Mouse (Mus musculus) G1E (cell line): ENCODE data around the gene Stk39. TPM values are rescaled to one million over a fixed set of nuclear protein-coding genes. Genes with fewer than 3 reads are reported as not detected.

Experiments
- ATAC-seq: 2 replicates; pipeline ENCODE4 v1.8.0; 2016; ENCODE audit warnings: mild to moderate bottlenecking; ENCODE audit not compliant: insufficient number of reproducible peaks, poor library complexity, low FRiP score, severe bottlenecking; ENCODE audit errors: extremely low read depth
- DNase-seq: peaks from one replicate; pipeline ENCODE4 v3.0.0; 2012; ENCODE audit warnings: low spot score
- H3K27me3 ChIP-seq: 2 replicates; pipeline ENCODE4 v1.6.1; 2012; ENCODE audit warnings: mild to moderate bottlenecking, low read length, inconsistent platforms; ENCODE audit not compliant: insufficient read depth
- H3K36me3 ChIP-seq: replicated peaks from 2 replicates; pipeline ENCODE3; 2012; ENCODE audit warnings: mild to moderate bottlenecking, inconsistent platforms
- H3K4me1 ChIP-seq: 2 replicates; pipeline ENCODE4 v1.6.1; 2012; ENCODE audit warnings: low read depth, low read length, inconsistent platforms, mixed read lengths; ENCODE audit not compliant: insufficient read depth
- H3K4me3 ChIP-seq: 2 replicates; pipeline ENCODE4 v1.5.1; 2012; ENCODE audit warnings: low read depth, mild to moderate bottlenecking, inconsistent platforms, low read length, moderate library complexity, mixed read lengths
- H3K9me3 ChIP-seq: replicated peaks from 2 replicates; pipeline ENCODE4 v1.6.1; 2012; ENCODE audit warnings: inconsistent platforms
- CTCF ChIP-seq: IDR thresholded peaks from 2 replicates; pipeline ENCODE4 v1.5.1; 2012; ENCODE audit warnings: low read depth, low read length, inconsistent platforms, mixed read lengths
- GATA1 ChIP-seq: IDR thresholded peaks from 2 replicates; pipeline ENCODE4 v1.6.1; 2012; ENCODE audit warnings: borderline replicate concordance, low read length, inconsistent platforms, mixed read lengths
- GATA2 ChIP-seq: IDR thresholded peaks from 2 replicates; pipeline ENCODE4 v1.6.1; 2012; ENCODE audit warnings: low read depth, low read length, inconsistent platforms, borderline replicate concordance
- POLR2AphosphoS5 ChIP-seq: IDR thresholded peaks from 2 replicates; pipeline ENCODE4 v1.6.1; 2012; ENCODE audit warnings: low read depth, low read length, inconsistent platforms; ENCODE audit not compliant: insufficient replicate concordance
- TAL1 ChIP-seq: conservative IDR thresholded peaks from 2 replicates; pipeline ENCODE4 v1.6.1; 2012; ENCODE audit warnings: low read depth, low read length, inconsistent platforms, mixed read lengths
- polyA plus RNA-seq: library from polyadenylated mRNA; stranded (reverse); fragments of >175 nt; gene quantifications from 2 replicates; pipeline ENCODE4 v1.2.3, GENCODE M21; 2012
- total RNA-seq, 2 experiments: library from RNA; stranded (forward) in 1 of 2; stranded (reverse) in 1 of 2; fragments of 200-1000 nt in 1 of 2; fragments of >200 nt in 1 of 2; fragmentation: Nextera tagmentation in 1 of 2; gene quantifications; 2 replicates each; pipeline ENCODE4 v1.2.3; 2014 to 2017

Stk39 gene
- total and polyA plus RNA-seq, 3 experiments, result 0.11 TPM; not detected in 2

DNA sequence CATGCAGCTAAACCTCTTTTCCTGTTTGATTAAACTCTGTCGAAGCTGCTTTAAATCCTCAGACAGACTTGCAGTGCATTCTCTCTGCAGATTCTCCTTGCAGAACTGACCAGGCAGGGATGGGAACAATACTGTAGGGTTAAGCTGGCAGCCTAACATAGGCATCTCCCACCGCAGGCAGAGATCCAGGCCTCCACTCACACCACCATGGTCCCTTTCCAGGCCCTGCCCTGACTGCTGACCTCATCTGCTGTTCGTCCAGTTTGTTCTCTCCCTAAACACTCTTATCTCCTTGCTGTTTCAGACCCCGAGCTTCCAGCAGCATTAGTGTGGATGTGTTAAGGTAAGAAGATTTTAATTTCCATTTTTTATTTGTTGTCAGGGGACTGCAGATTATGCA, 182.1 kb downstream of the Stk39 start:
- Histone ChIP-seq H3K4me3 (no peak overlapping the region), H3K9me3 (peaks cover 56% of the 10 kb centered on the region), H3K27me3 (no peaks in the 10 kb centered on the region), H3K36me3 (no peaks in the 10 kb centered on the region), H3K4me1 (no peaks in the 10 kb centered on the region)
- ATAC-seq (no peak), DNase-seq (no peak)
- no peak for TF ChIP-seq CTCF

DNA sequence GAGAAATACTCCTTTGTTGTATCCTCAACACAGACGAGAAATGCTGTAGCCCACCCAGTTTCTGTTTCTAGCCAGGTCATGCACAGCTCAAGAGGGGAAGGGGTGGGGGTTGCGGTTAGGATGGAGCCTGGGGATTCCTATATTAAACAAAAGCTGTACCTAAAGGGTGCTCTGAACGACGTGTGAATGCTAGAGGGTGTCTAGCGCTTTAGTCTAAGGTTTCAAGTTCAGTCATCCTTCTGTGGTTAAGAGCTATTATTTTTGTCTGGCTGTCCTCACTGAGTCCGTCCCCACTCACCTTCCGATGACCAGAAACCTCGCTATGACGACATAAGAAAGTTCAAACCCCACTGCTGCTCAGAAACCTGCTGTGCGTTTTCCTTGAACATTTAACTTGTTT, 182.9 kb downstream of the Stk39 start:
- H3K4me3 ChIP-seq, result no peak overlapping the region
- no peaks in the 10 kb centered on the region for H3K36me3 ChIP-seq
- DNase-seq (no peak), ATAC-seq (no peak)
- peaks cover 58% of the 10 kb centered on the region for H3K9me3 ChIP-seq
- no peaks in the 10 kb centered on the region for H3K4me1 ChIP-seq
- no peak for TF ChIP-seq GATA2
- no peak for TF ChIP-seq POLR2AphosphoS5
- no peak for TF ChIP-seq TAL1
- TF ChIP-seq GATA1, result no peak
- no peak for TF ChIP-seq CTCF
- no peaks in the 10 kb centered on the region for H3K27me3 ChIP-seq

DNA sequence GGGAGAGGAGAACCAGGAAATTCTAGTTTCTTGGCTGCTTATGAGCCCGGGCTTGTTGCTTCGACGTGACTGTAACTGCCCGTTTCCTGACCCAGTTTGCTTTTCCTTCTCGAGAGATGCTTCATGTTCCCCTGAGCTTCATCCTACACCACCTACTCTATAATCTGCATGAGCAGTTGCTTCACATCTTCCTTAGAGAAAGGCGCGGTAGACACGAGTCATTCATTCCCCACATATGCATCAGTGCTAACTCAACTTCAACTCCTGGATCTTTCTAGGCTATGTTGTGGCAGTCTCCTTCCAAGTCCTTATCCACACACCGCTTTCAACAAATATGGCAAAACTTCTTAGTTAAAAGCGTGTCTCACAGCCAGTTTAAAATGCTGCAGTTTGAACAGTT, 184.0 kb downstream of the Stk39 start:
- H3K9me3 ChIP-seq, result peaks cover 52% of the 10 kb centered on the region
- no peaks in the 10 kb centered on the region for H3K4me1 ChIP-seq

DNA sequence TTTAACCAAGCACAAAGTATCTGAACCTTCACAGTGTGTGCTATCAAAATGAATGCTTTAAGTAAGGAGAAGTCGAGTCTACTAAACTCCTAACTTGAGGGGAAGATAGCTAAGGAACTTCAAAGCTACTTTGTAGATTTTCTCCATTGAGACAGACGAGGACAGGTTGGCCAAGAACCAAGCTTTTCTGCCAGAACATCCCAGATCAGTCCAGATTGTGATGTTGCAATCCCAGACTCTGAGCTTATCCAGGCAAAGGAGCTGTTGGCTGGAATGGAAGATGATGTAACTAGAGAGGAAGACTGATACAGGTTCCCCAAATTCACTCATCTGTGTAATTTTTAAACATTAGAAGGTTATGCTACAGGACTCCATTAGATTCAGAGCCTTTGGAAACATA, 187.7 kb downstream of the Stk39 start:
- ATAC-seq (no peak), DNase-seq (no peak)
- no peak overlapping the region for H3K4me3 ChIP-seq
- peaks cover 46% of the 10 kb centered on the region for H3K9me3 ChIP-seq
- H3K27me3 ChIP-seq, result no peaks in the 10 kb centered on the region
- TF ChIP-seq TAL1 (no peak), POLR2AphosphoS5 (no peak), GATA2 (no peak), CTCF (no peak)
- H3K4me1 ChIP-seq, result no peaks in the 10 kb centered on the region
- H3K36me3 ChIP-seq, result no peaks in the 10 kb centered on the region

More for the DNA sequence above, 184.0 kb downstream of the Stk39 start:
- DNase-seq (no peak), ATAC-seq (no peak)
- Histone ChIP-seq H3K36me3 (no peaks in the 10 kb centered on the region), H3K27me3 (no peaks in the 10 kb centered on the region), H3K4me3 (no peak overlapping the region)
- TF ChIP-seq POLR2AphosphoS5, result no peak
- TF ChIP-seq TAL1, result no peak
- no peak for TF ChIP-seq CTCF
- TF ChIP-seq GATA1, result no peak
- TF ChIP-seq GATA2, result no peak

DNA sequence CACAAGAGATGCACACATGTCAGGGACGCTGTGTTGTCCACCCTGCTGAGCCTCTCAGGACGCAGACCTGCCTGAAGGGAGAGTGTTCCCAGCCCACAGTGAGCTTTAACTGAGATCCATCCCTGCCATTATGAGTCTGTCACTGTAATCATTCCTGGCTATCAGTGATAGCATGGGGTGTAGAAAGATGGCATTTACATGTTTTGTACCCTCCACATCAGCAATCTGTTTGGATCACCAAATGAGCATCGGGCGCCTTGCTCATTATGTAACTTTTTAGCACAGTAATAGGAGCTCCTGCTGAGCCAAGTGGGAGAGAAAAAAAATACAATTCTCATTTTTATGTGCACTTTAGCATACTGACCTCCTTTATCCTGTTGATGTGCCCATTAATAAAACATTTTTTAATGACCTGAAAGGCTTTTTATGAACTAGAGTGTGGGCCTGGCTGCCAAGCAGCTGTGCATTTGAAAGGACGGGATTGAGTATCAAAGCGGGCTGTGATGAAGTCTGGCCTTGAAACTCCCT, 189.0 kb downstream of the Stk39 start:
- H3K4me3 ChIP-seq, result no peak overlapping the region
- no peaks in the 10 kb centered on the region for H3K36me3 ChIP-seq
- TF ChIP-seq GATA1, result no peak
- TF ChIP-seq GATA2, result no peak
- TF ChIP-seq POLR2AphosphoS5, result no peak
- no peak for TF ChIP-seq CTCF
- no peak for TF ChIP-seq TAL1
- no peaks in the 10 kb centered on the region for H3K27me3 ChIP-seq
- peaks cover 35% of the 10 kb centered on the region for H3K9me3 ChIP-seq
- DNase-seq (no peak), ATAC-seq (no peak)
- H3K4me1 ChIP-seq, result no peaks in the 10 kb centered on the region

DNA sequence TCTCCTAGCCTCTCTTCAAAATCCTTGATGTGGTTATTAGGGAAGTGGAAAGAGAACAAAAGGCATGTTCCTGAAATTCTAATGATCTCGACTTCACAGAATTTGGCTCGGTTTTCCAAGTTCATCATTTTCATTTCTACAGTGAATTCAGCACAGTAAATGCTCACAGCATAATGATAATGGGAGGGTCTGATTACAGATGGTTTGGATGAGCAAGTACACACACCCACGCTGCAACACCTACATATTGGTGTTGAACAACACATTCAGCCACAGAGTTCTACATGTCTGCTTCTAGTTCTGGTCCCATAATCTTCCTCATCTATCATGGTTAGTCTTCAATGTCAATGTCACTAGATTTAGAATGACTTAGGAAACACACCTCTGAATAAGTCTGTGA, 190.5 kb downstream of the Stk39 start:
- no peak for DNase-seq
- H3K4me3 ChIP-seq, result no peak overlapping the region
- peaks cover 33% of the 10 kb centered on the region for H3K9me3 ChIP-seq
- no peaks in the 10 kb centered on the region for H3K36me3 ChIP-seq
- H3K27me3 ChIP-seq, result no peaks in the 10 kb centered on the region
- no peak for ATAC-seq
- TF ChIP-seq POLR2AphosphoS5, result no peak
- no peak for TF ChIP-seq CTCF
- TF ChIP-seq GATA1, result no peak
- no peak for TF ChIP-seq GATA2
- no peak for TF ChIP-seq TAL1
- no peaks in the 10 kb centered on the region for H3K4me1 ChIP-seq

DNA sequence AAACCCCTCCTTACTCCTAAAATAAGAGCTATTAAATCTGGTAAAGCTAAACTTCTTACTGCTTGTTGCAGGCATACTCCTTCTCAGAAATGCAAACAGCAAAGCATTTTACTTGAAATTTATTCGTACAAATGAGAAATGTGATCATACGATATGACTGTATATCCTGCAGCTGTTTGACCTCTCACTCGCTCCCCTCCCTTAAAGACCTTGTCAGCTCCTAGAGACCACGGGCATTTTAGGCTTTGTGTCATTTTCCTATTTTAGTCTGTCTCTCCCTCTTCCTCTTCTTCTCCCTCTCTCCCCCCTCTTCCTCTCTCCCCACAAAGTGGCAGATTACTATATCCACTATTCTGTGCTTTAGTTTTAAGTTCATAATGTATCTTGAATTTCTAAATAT, 200.8 kb downstream of the Stk39 start:
- no peak overlapping the region for H3K4me3 ChIP-seq
- H3K4me1 ChIP-seq, result no peaks in the 10 kb centered on the region
- TF ChIP-seq GATA1, result no peak
- no peak for TF ChIP-seq GATA2
- TF ChIP-seq POLR2AphosphoS5, result no peak
- no peak for TF ChIP-seq TAL1
- TF ChIP-seq CTCF, result no peak
- peaks cover 37% of the 10 kb centered on the region for H3K9me3 ChIP-seq
- no peaks in the 10 kb centered on the region for H3K27me3 ChIP-seq
- no peak for DNase-seq
- no peak for ATAC-seq
- H3K36me3 ChIP-seq, result no peaks in the 10 kb centered on the region
